Mouse (Mus musculus) c-Kit-positive CD71-positive TER-119-negative erythroid progenitor cells, embryonic 14.5 days (primary cell): ENCODE results near the gene Tuba1c.

Source experiments
- DNase-seq: peaks from one replicate; pipeline ENCODE4 v3.0.0-alpha.2; 2013; ENCODE audit warnings: low read depth

Tuba1c gene

GRCm38 (mm10) chr15:98996840-98997239 is 32.9 kb upstream of the Tuba1c start:
- no peak for DNase-seq

GRCm38 (mm10) chr15:98997938-98998774 is 31.5 kb upstream of the Tuba1c start:
- DNase-seq = no peak

GRCm38 (mm10) chr15:98998775-98999157 is 30.9 kb upstream of the Tuba1c start:
- no peak for DNase-seq

- peak; percentile 66 for DNase-seq
Observed at GRCm38 (mm10) chr15:99000535-99001283, 29.0 kb upstream of the Tuba1c start.

- no peak for DNase-seq
Observed at GRCm38 (mm10) chr15:99001451-99001931, 28.2 kb upstream of the Tuba1c start.

- DNase-seq = no peak
Observed at GRCm38 (mm10) chr15:99003600-99003999, 26.1 kb upstream of the Tuba1c start.

GRCm38 (mm10) chr15:99008801-99009241 is 20.9 kb upstream of the Tuba1c start:
- DNase-seq = no peak

- no peak for DNase-seq
Observed at GRCm38 (mm10) chr15:99010896-99011295, 18.8 kb upstream of the Tuba1c start.

- no peak for DNase-seq
Observed at GRCm38 (mm10) chr15:99011946-99012345, 17.7 kb upstream of the Tuba1c start.

- DNase-seq = no peak
Observed at GRCm38 (mm10) chr15:99014496-99015030, 15.1 kb upstream of the Tuba1c start.

- no peak for DNase-seq
Observed at GRCm38 (mm10) chr15:99017355-99017761, 12.3 kb upstream of the Tuba1c start.

GRCm38 (mm10) chr15:99017986-99018385 is 11.7 kb upstream of the Tuba1c start:
- DNase-seq = no peak

- DNase-seq = no peak
Observed at GRCm38 (mm10) chr15:99018630-99019029, 11.1 kb upstream of the Tuba1c start.

- no peak for DNase-seq
Observed at GRCm38 (mm10) chr15:99019436-99019835, 10.3 kb upstream of the Tuba1c start.

- DNase-seq = no peak
Observed at GRCm38 (mm10) chr15:99020171-99020570, 9.5 kb upstream of the Tuba1c start.

- DNase-seq = no peak
Observed at GRCm38 (mm10) chr15:99021255-99021654, 8.4 kb upstream of the Tuba1c start.

- peak; percentile 83 for DNase-seq
Observed at GRCm38 (mm10) chr15:99024668-99025314, 4.9 kb upstream of the Tuba1c start.

- DNase-seq = no peak
Observed at GRCm38 (mm10) chr15:99025414-99025813, 4.3 kb upstream of the Tuba1c start.

GRCm38 (mm10) chr15:99026259-99026658 is 3.4 kb upstream of the Tuba1c start:
- DNase-seq = peak; percentile 74

- DNase-seq = no peak
Observed at GRCm38 (mm10) chr15:99027116-99027515, 2.6 kb upstream of the Tuba1c start.

- no peak for DNase-seq
Observed at GRCm38 (mm10) chr15:99028874-99029458, 725 bp upstream of the Tuba1c start.
